Mouse (Mus musculus) erythroblast, embryonic 14.5 days (primary cell): ENCODE measurements around the gene Slco3a1.

ENCODE experiments used
- GATA1 ChIP-seq: IDR thresholded peaks from 2 replicates; pipeline ENCODE4 v1.6.1; 2012; ENCODE audit warnings: low read length, inconsistent platforms, mixed read lengths
- TAL1 ChIP-seq: IDR thresholded peaks from 3 replicates; pipeline ENCODE4 v1.6.1; 2012; ENCODE audit warnings: low read length, inconsistent platforms, mixed read lengths

DNA sequence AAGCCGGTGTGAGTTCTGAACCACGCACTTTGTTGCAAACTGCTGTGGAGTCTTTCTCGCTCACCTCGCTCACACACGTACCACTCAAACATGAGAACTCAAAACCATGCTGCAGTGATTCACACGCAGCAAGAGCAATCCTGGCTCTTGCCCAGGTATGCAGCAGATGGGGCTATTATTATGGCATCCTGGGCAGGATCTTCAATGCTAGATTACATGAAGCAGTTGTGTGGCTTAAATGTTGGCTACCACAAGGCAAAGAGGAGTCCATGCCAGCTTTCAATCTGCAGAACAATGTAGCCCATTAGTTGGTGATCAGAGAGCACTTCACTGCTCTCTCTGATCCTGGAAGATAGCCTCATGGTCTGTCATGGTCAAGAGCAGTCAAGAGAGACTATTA, 139.3 kb downstream of the Slco3a1 start:
- no peak for TF ChIP-seq GATA1
- no peak for TF ChIP-seq TAL1
